Mouse (Mus musculus) kidney, adult 2 months (tissue): ENCODE measurements around the gene Add3. TPM values are rescaled to one million over a fixed set of nuclear protein-coding genes. Genes with fewer than 3 reads are reported as not detected.

ENCODE experiments used
- DNase-seq: peaks from one replicate; pipeline ENCODE4 v3.0.0; 2021
- H3K27ac ChIP-seq: fragments of 200-500 bp; 2 replicates; pipeline ENCODE4 v1.5.1; 2012; ENCODE audit warnings: low read depth, low read length, control low read depth, inconsistent platforms; ENCODE audit not compliant: insufficient read depth
- H3K27me3 ChIP-seq: fragments of 200-500 bp; replicated peaks from 2 replicates; pipeline ENCODE4 v1.6.1; 2012; ENCODE audit warnings: mild to moderate bottlenecking, moderate library complexity, low read length, inconsistent platforms; ENCODE audit not compliant: control insufficient read depth, insufficient read depth
- H3K36me3 ChIP-seq: fragments of 200-500 bp; 2 replicates; pipeline ENCODE4 v1.6.1; 2012; ENCODE audit warnings: mild to moderate bottlenecking, moderate library complexity, low read length, inconsistent platforms; ENCODE audit not compliant: control insufficient read depth, insufficient read depth
- H3K4me1 ChIP-seq: fragments of 200-500 bp; 2 replicates; pipeline ENCODE4 v1.6.1; 2011; ENCODE audit warnings: low read length; ENCODE audit not compliant: control insufficient read depth, insufficient read depth
- H3K4me3 ChIP-seq: fragments of 200-500 bp; 2 replicates; pipeline ENCODE4 v1.5.1; 2011; ENCODE audit warnings: mild to moderate bottlenecking, low read depth, low read length, control low read depth; ENCODE audit not compliant: insufficient read depth
- CTCF ChIP-seq: fragments of 200-500 bp; conservative IDR thresholded peaks from 2 replicates; pipeline ENCODE4 v1.5.1; 2011; ENCODE audit warnings: low read depth, mild to moderate bottlenecking, control low read depth, low read length, moderate library complexity, mixed read lengths; ENCODE audit not compliant: insufficient read depth, insufficient read length
- POLR2A ChIP-seq: fragments of 200-500 bp; IDR thresholded peaks from one replicate; pipeline ENCODE4 v1.6.1; 2011; ENCODE audit warnings: low read depth, low read length, control low read depth
- WGBS: fragments of 180-500 bp; shearing (Covaris S2); methylation state at CpG from one replicate; pipeline ENCODE4 v1.1.7; 2018; 5-methylcytosine and 5-hydroxymethylcytosine counted together
- polyA plus RNA-seq: library from polyadenylated mRNA; depleted of rRNA; stranded (reverse); fragments of >200 nt; gene quantifications from 2 replicates; pipeline ENCODE4 v1.2.3, GENCODE M21; 2012; rRNA removed

Gene Add3
- polyA plus RNA-seq, 1 experiment = 61.6 TPM

- H3K27ac ChIP-seq = no peak overlapping the region
- H3K4me1 ChIP-seq = peaks cover 2% of the 10 kb centered on the region; the same call in 1 of the 2 replicates
- TF ChIP-seq CTCF (no peak), POLR2A (no peak)
- H3K27me3 ChIP-seq = no peaks in the 10 kb centered on the region
- no peak for DNase-seq
- no peak overlapping the region for H3K4me3 ChIP-seq
- H3K36me3 ChIP-seq = no peaks in the 10 kb centered on the region
- 89% methylated on average over 10 of the region's 10 CpGs for WGBS
Observed at GRCm38 (mm10) chr19:53282571-53282970, 142.3 kb downstream of the Add3 start.

GRCm38 (mm10) chr19:53283742-53284141, 143.5 kb downstream of the Add3 start:
- Histone ChIP-seq H3K4me3 (no peak overlapping the region), H3K27me3 (no peaks in the 10 kb centered on the region), H3K4me1 (peaks cover 2% of the 10 kb centered on the region; the same call in 1 of the 2 replicates), H3K27ac (no peak overlapping the region), H3K36me3 (no peaks in the 10 kb centered on the region)
- TF ChIP-seq POLR2A (no peak), CTCF (no peak)
- DNase-seq = no peak
- WGBS = 89% methylated on average over 7 of the region's 7 CpGs

GRCm38 (mm10) chr19:53284268-53285208, 144.3 kb downstream of the Add3 start:
- Histone ChIP-seq H3K4me1 (peaks cover 2% of the 10 kb centered on the region; the same call in 1 of the 2 replicates), H3K27me3 (no peaks in the 10 kb centered on the region), H3K4me3 (no peak overlapping the region), H3K36me3 (no peaks in the 10 kb centered on the region), H3K27ac (no peak overlapping the region)
- WGBS = 34% methylated on average over 20 of the region's 20 CpGs
- DNase-seq = peak; percentile 59
- TF ChIP-seq POLR2A (no peak), CTCF (no peak)

- no peaks in the 10 kb centered on the region for H3K36me3 ChIP-seq
Observed at GRCm38 (mm10) chr19:53296331-53297254, 156.3 kb downstream of the Add3 start.

More at GRCm38 (mm10) chr19:53296331-53297254, 156.3 kb downstream of the Add3 start:
- TF ChIP-seq CTCF = no peak
- no peak for TF ChIP-seq POLR2A
- WGBS = 84% methylated on average over 23 of the region's 23 CpGs
- Histone ChIP-seq H3K27me3 (no peaks in the 10 kb centered on the region), H3K27ac (no peak overlapping the region), H3K4me1 (no peaks in the 10 kb centered on the region), H3K4me3 (no peak overlapping the region)
- DNase-seq = no peak

Other genes starting within 250 kb of the Add3 start
- 250 and 253 TPM in 2 replicates for gene Xpnpep1, start 100.2 kb upstream of the Add3 start, polyA plus RNA-seq
- 38.9 and 41.7 TPM in 2 replicates for gene Mxi1, start 170.1 kb downstream of the Add3 start, polyA plus RNA-seq
- gene Gm10197, start 231.3 kb downstream of the Add3 start, polyA plus RNA-seq = not detected in 2 replicates